Mouse (Mus musculus): Measurements from ENCODE around the gene Prcd. TPM values are rescaled to one million over a fixed set of nuclear protein-coding genes. Genes with fewer than 3 reads are reported as not detected.

The Prcd gene
- total RNA-seq, 1 experiment: 2.0 TPM

DNA sequence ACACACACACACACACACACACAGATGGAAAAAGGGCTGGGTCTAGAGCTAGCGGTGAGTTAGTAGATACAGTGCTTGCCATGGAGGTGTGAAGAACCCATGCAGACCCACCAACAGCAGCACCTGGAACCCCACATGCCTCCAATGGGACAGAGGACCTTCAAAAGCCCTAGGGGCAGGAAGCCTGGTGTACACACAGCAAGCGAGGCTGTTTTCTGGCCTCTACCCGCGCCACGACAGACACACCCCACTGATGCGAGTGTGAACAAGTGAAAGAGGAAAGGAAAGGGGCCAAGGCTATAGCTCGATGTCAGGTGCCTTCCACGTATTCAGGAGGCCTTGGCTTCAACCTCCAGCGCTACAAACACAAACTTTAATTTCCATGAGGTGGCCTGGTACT lies 41.5 kb upstream of the Prcd start:
- H3K4me1 ChIP-seq (ENCODE audit: control insufficient read depth in 2 of 2, insufficient read depth in 2 of 2, low read length in 2 of 2, poor library complexity in 1 of 2): peaks cover 2 to 26% of the 10 kb centered on the region in 2 experiments; a peak in 2 of 4 replicates

DNA sequence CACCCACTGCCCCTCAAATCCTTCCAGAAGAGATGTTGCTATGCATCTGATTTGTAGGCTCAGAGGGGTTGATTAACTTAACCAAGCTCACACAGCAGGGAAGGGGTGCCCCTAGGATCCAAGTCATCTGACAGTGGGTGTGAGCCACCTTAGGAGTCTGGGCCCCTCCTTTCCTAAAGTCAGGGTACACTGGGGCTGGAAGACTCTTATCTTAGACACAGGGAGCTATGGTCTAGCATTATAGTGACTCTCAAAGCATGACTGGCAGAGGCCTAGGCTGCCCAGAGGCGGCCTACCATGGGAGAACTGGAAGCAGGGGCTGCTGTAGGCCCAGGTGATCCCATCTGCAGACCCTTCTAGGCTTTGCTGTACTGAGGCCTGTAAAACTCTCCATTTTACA lies 40.8 kb upstream of the Prcd start:
- in situ Hi-C loops (cut with MboI; ENCODE audit: low sequenced_read_pairs in 2 of 2, unreplicated experiment in 2 of 2): no loop called here

More for the DNA sequence above, 41.5 kb upstream of the Prcd start:
- Histone ChIP-seq H3K36me3 (ENCODE audit: control insufficient read depth, insufficient read depth, low read length, poor library complexity, severe bottlenecking) (peaks cover 11% of the 10 kb centered on the region; the same call in 1 of the 2 replicates), H3K9me3 (ENCODE audit: control insufficient read depth, insufficient read depth, low read depth, low read length) (no peaks in the 10 kb centered on the region), H3K9ac (ENCODE audit: insufficient read depth, low read depth, low read length, poor library complexity, severe bottlenecking) (no peak overlapping the region), H3K4me3 (ENCODE audit: insufficient read depth in 1 of 2, low read depth in 1 of 2, low read length in 2 of 2, poor library complexity in 1 of 2, severe bottlenecking in 1 of 2) (no peak overlapping the region), H3K27ac (ENCODE audit: insufficient read depth, low read depth, low read length, poor library complexity, severe bottlenecking) (no peak overlapping the region)
- no peak for DNase-seq (ENCODE audit: low read depth, low spot score)
- TF ChIP-seq HCFC1 (IDR thresholded peaks at IDR 0.05; ENCODE audit: borderline replicate concordance, insufficient read depth, low read length) (no peak), MAFK (IDR thresholded peaks at IDR 0.05; ENCODE audit: insufficient read depth, low read depth, low read length) (no peak), ZNF384 (IDR thresholded peaks at IDR 0.05; ENCODE audit: low read depth, low read length) (no peak), ZC3H11A (IDR thresholded peaks at IDR 0.05; ENCODE audit: borderline replicate concordance, low read depth, low read length) (no peak), CHD2 (IDR thresholded peaks at IDR 0.05; ENCODE audit: low read depth, low read length) (no peak)
- in situ Hi-C loops (cut with MboI; ENCODE audit: low sequenced_read_pairs in 2 of 2, unreplicated experiment in 2 of 2): no loop called here

DNA sequence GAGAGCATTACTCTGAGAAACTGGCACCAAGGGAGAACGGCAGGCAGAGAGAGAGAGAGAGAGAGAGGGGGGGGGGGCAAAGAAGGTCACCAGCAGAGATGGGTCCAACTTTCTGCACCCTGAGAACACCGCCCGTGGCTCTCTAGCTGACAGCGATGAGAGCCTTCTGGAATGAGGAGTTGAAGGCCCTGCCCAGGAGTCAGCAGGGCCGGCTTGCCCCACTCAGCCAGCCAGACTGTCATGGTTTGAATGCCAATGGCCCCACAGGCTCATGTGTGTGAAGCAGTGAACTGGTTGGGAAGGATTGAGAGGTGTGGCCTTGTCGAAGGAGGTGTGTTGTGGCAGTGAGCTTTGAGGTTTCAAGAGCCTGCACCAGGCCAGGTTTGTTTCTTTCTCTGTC lies 40.1 kb upstream of the Prcd start:
- Histone ChIP-seq H3K4me1 (ENCODE audit: control insufficient read depth in 2 of 2, insufficient read depth in 2 of 2, low read length in 2 of 2, poor library complexity in 1 of 2) (peaks cover 3 to 26% of the 10 kb centered on the region in 2 experiments; a peak in 3 of 4 replicates), H3K36me3 (ENCODE audit: control insufficient read depth, insufficient read depth, low read length, poor library complexity, severe bottlenecking) (peaks cover 7% of the 10 kb centered on the region; the same call in 1 of the 2 replicates), H3K9ac (ENCODE audit: insufficient read depth, low read depth, low read length, poor library complexity, severe bottlenecking) (no peak overlapping the region), H3K9me3 (ENCODE audit: control insufficient read depth, insufficient read depth, low read depth, low read length) (no peaks in the 10 kb centered on the region), H3K27ac (ENCODE audit: insufficient read depth, low read depth, low read length, poor library complexity, severe bottlenecking) (no peak overlapping the region), H3K4me3 (ENCODE audit: insufficient read depth in 1 of 2, low read depth in 1 of 2, low read length in 2 of 2, poor library complexity in 1 of 2, severe bottlenecking in 1 of 2) (no peak overlapping the region)
- DNase-seq (ENCODE audit: low read depth, low spot score): no peak
- in situ Hi-C loops (cut with MboI; ENCODE audit: low sequenced_read_pairs in 2 of 2, unreplicated experiment in 2 of 2): no loop called here
- TF ChIP-seq ZNF384 (IDR thresholded peaks at IDR 0.05; ENCODE audit: low read depth, low read length) (no peak), CHD2 (IDR thresholded peaks at IDR 0.05; ENCODE audit: low read depth, low read length) (no peak), HCFC1 (IDR thresholded peaks at IDR 0.05; ENCODE audit: borderline replicate concordance, insufficient read depth, low read length) (no peak), ZC3H11A (IDR thresholded peaks at IDR 0.05; ENCODE audit: borderline replicate concordance, low read depth, low read length) (no peak), MAFK (IDR thresholded peaks at IDR 0.05; ENCODE audit: insufficient read depth, low read depth, low read length) (no peak)

More for the DNA sequence above, 40.8 kb upstream of the Prcd start:
- peaks cover 2 to 26% of the 10 kb centered on the region in 2 experiments; a peak in 2 of 4 replicates for H3K4me1 ChIP-seq (ENCODE audit: control insufficient read depth in 2 of 2, insufficient read depth in 2 of 2, low read length in 2 of 2, poor library complexity in 1 of 2)
- no peak overlapping the region for H3K9ac ChIP-seq (ENCODE audit: insufficient read depth, low read depth, low read length, poor library complexity, severe bottlenecking)
- no peak overlapping the region for H3K27ac ChIP-seq (ENCODE audit: insufficient read depth, low read depth, low read length, poor library complexity, severe bottlenecking)
- TF ChIP-seq ZC3H11A (IDR thresholded peaks at IDR 0.05; ENCODE audit: borderline replicate concordance, low read depth, low read length): no peak
- TF ChIP-seq CHD2 (IDR thresholded peaks at IDR 0.05; ENCODE audit: low read depth, low read length): no peak
- no peaks in the 10 kb centered on the region for H3K9me3 ChIP-seq (ENCODE audit: control insufficient read depth, insufficient read depth, low read depth, low read length)
- H3K4me3 ChIP-seq (ENCODE audit: insufficient read depth in 1 of 2, low read depth in 1 of 2, low read length in 2 of 2, poor library complexity in 1 of 2, severe bottlenecking in 1 of 2): no peak overlapping the region
- DNase-seq (ENCODE audit: low read depth, low spot score): no peak
- H3K36me3 ChIP-seq (ENCODE audit: control insufficient read depth, insufficient read depth, low read length, poor library complexity, severe bottlenecking): peaks cover 7% of the 10 kb centered on the region; the same call in 1 of the 2 replicates

DNA sequence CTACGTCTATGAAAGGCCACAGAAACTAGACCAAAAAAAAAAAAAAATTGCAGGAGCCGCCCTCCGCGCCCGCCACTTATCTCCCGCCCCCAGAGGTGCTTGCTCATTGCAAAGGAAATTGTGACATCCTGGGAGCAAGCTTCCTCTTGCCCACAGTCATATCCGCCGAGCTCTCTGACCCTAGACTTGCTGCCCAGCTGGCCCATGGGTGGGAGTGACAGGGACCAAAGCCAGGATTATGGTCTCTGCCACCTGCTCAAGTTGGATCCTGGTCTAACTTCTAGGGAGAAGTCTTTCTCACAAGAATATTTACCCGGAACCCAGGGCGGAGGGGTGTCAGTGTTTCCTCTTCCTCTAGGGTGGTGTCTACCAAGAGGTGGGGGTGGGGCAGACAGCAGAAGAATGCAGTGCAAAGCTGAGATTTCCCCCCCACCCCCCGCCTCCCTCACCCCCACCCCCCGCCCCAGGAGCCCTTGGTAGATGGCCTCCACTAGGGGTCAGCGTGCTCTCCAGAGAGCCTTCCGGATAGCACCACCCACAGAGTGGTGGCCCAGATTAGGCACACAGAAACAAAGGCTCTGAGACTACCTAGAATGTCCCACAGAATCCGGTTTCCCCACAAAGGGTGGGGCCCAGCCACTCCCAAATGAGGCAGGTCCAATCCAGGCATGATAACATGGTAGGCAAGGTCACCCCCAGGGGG lies 37.4 kb upstream of the Prcd start:
- TF ChIP-seq CHD2 (IDR thresholded peaks at IDR 0.05; ENCODE audit: low read depth, low read length) (no peak), ZNF384 (IDR thresholded peaks at IDR 0.05; ENCODE audit: low read depth, low read length) (peak; percentile 47; the same call in 1 of the 2 replicates)
- no peak for DNase-seq (ENCODE audit: low read depth, low spot score)
- Histone ChIP-seq H3K27ac (ENCODE audit: insufficient read depth, low read depth, low read length, poor library complexity, severe bottlenecking) (peak overlapping the region; percentile 20; the same call in 1 of the 2 replicates), H3K4me3 (ENCODE audit: insufficient read depth in 1 of 2, low read depth in 1 of 2, low read length in 2 of 2, poor library complexity in 1 of 2, severe bottlenecking in 1 of 2) (peak overlapping the region; percentile 16 to 39; a peak in 1 of 4 replicates), H3K4me1 (ENCODE audit: control insufficient read depth in 2 of 2, insufficient read depth in 2 of 2, low read length in 2 of 2, poor library complexity in 1 of 2) (peaks cover 4 to 38% of the 10 kb centered on the region in 2 experiments; a peak in 3 of 4 replicates), H3K9ac (ENCODE audit: insufficient read depth, low read depth, low read length, poor library complexity, severe bottlenecking) (peak overlapping the region; percentile 51; the same call in 1 of the 2 replicates), H3K36me3 (ENCODE audit: control insufficient read depth, insufficient read depth, low read length, poor library complexity, severe bottlenecking) (peaks cover 2% of the 10 kb centered on the region; the same call in 1 of the 2 replicates), H3K9me3 (ENCODE audit: control insufficient read depth, insufficient read depth, low read depth, low read length) (no peaks in the 10 kb centered on the region)
- in situ Hi-C loops (cut with MboI; ENCODE audit: low sequenced_read_pairs in 2 of 2, unreplicated experiment in 2 of 2): no loop called here
